Mouse (Mus musculus) activated CD4-positive, CD25-positive, alpha-beta regulatory T cell, adult 4 months (primary cell): ENCODE data around the gene Kifap3. TPM values are rescaled to one million over a fixed set of nuclear protein-coding genes. Genes with fewer than 3 reads are reported as not detected.

Source experiments
- polyA plus RNA-seq, 2 experiments: library from polyadenylated mRNA; unstranded; fragments of 100-300 nt; shearing (Covaris generic); gene quantifications; one replicate each; pipeline ENCODE4 v1.2.1; 2017

Gene Kifap3
- polyA plus RNA-seq, 2 experiments from 2014 or later, result 1.6 to 2.9 TPM

Other genes starting within 250 kb of the Kifap3 start
- not detected for gene Mettl11b, start 54.4 kb upstream of the Kifap3 start, polyA plus RNA-seq
- 10 to 100 TPM; 20.4 to 21.8 TPM for gene Scyl3, start 149.5 kb downstream of the Kifap3 start, polyA plus RNA-seq
- gene BC055324, start 215.2 kb downstream of the Kifap3 start, polyA plus RNA-seq, result 1 to 10 TPM; 3.2 to 5.6 TPM
- gene Mettl18, start 215.3 kb downstream of the Kifap3 start, polyA plus RNA-seq, result 10 to 100 TPM; 15.8 to 19.6 TPM